Mouse (Mus musculus) liver, embryonic 14.5 days (tissue): ENCODE measurements around the gene Acsm1. TPM values are rescaled to one million over a fixed set of nuclear protein-coding genes. Genes with fewer than 3 reads are reported as not detected.

Experiments
- ATAC-seq: fragments of 200-750 bp; cut with Nextera tagmentation; 2 replicates; pipeline ENCODE4 v1.8.0; 2017; ENCODE audit warnings: moderate number of reproducible peaks, mild to moderate bottlenecking, moderate library complexity; ENCODE audit not compliant: insufficient read depth
- DNase-seq, 3 experiments: peaks; one replicate each; pipeline ENCODE4 v3.0.0-alpha.2; 2012 to 2013; ENCODE audit warnings: low read depth in 3 of 3, low spot score in 3 of 3
- H3K27ac ChIP-seq: fragments of 300-500 bp; sonication (generic); 2 replicates; pipeline ENCODE4 v1.5.1; 2014; ENCODE audit warnings: moderate library complexity, mild to moderate bottlenecking, control low read depth, inconsistent platforms
- H3K27me3 ChIP-seq: fragments of 300-500 bp; sonication (generic); 2 replicates; pipeline ENCODE4 v1.6.1; 2014; ENCODE audit warnings: mild to moderate bottlenecking, low read length, moderate library complexity; ENCODE audit not compliant: control insufficient read depth, insufficient read depth
- H3K36me3 ChIP-seq: fragments of 300-500 bp; sonication (generic); replicated peaks from 2 replicates; pipeline ENCODE4 v1.6.1; 2014; ENCODE audit warnings: low read depth; ENCODE audit not compliant: control insufficient read depth, insufficient read depth
- H3K4me1 ChIP-seq, 2 experiments: fragments of 200-500 bp in 1 of 2; fragments of 300-500 bp in 1 of 2; sonication (generic) in 1 of 2; replicated peaks; 2 replicates each; pipeline ENCODE4 v1.6.1; 2012 to 2014; ENCODE audit warnings: antibody characterized with exemption in 1 of 2, inconsistent platforms in 1 of 2, low read length in 1 of 2; ENCODE audit not compliant: control insufficient read depth in 2 of 2, insufficient read depth in 2 of 2
- H3K4me2 ChIP-seq: fragments of 300-500 bp; sonication (generic); 2 replicates; pipeline ENCODE4 v1.6.1; 2014; ENCODE audit warnings: low read depth, mild to moderate bottlenecking, control low read depth, moderate library complexity
- H3K4me3 ChIP-seq, 2 experiments: fragments of 200-500 bp in 1 of 2; fragments of 300-500 bp in 1 of 2; sonication (generic) in 1 of 2; 2 replicates each; pipeline ENCODE4 v1.5.1; 2012 to 2014; ENCODE audit warnings: low read depth in 2 of 2, low read length in 2 of 2, mild to moderate bottlenecking in 2 of 2, control low read depth in 1 of 2, inconsistent platforms in 1 of 2, moderate library complexity in 1 of 2; ENCODE audit not compliant: insufficient read depth in 1 of 2
- H3K9ac ChIP-seq: fragments of 300-500 bp; sonication (generic); replicated peaks from 2 replicates; pipeline ENCODE4 v1.6.1; 2014; ENCODE audit warnings: mild to moderate bottlenecking, control low read depth, moderate library complexity
- H3K9me3 ChIP-seq: fragments of 300-500 bp; sonication (generic); 2 replicates; pipeline ENCODE4 v1.6.1; 2016; ENCODE audit warnings: low read length, mixed read lengths; ENCODE audit not compliant: control insufficient read depth
- CTCF ChIP-seq: IDR thresholded peaks from 2 replicates; pipeline ENCODE4 v1.5.1; 2016; ENCODE audit warnings: antibody characterized with exemption, low read depth, control low read depth
- EP300 ChIP-seq: IDR thresholded peaks from 2 replicates; pipeline ENCODE4 v1.6.1; 2016; ENCODE audit warnings: antibody characterized with exemption, low read depth
- WGBS: fragments of 180-500 bp; shearing (Covaris S2); extraction: QIAGEN DNeasy Blood & Tissue Kit; methylation state at CpG from one replicate; pipeline ENCODE4 v1.1.7; 2014; ENCODE audit not compliant: insufficient replicate concordance; 5-methylcytosine and 5-hydroxymethylcytosine counted together
- polyA plus RNA-seq, 2 experiments: library from polyadenylated mRNA; depleted of rRNA in 1 of 2; stranded (reverse) in 1 of 2; unstranded in 1 of 2; fragments of >200 nt; fragmentation: Nextera tagmentation in 1 of 2; extraction: Ambion mirVana in 1 of 2; gene quantifications; 2 replicates each; pipeline versions ENCODE4 v1.2.1 to v1.2.3; 2012 to 2014

Acsm1 gene
- polyA plus RNA-seq, 2 experiments, result 1.5 to 2.5 TPM

DNA sequence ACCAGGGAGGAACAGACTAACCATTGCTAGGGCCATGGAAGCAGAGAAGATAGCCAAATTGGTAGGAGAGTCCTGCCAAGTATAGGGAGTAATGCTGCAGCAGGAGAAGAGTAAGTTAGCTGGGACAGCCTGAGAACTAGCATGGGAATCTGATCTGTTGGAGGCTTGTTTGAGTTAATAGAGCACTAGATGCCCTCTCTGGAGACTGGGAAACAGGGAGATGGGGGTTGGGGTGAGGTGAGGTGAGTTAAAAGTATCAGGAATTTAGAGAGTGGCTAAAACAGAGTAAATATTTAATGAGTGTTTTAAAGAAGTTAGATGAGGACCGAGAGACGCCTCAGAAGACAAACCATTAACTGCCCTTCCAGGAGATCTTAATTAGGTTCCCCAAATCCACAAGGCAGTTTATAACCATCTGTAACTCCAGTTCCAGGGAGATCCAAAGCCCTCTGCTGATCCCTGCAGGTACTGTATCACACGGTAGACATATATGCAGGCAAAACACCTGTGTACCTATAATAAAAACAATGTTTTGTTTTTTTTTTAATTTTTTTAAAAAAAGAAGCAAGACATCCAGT, 12.2 kb upstream of the Acsm1 start:
- no peaks in the 10 kb centered on the region for H3K27me3 ChIP-seq
- H3K9ac ChIP-seq, result no peak overlapping the region
- H3K4me1 ChIP-seq, result no peaks in the 10 kb centered on the region
- DNase-seq (no peak), ATAC-seq (no peak)
- no peak overlapping the region for H3K4me2 ChIP-seq
- no peaks in the 10 kb centered on the region for H3K36me3 ChIP-seq
- no peaks in the 10 kb centered on the region for H3K9me3 ChIP-seq
- WGBS, result 55% methylated on average over 3 of the region's 3 CpGs
- no peak for TF ChIP-seq CTCF
- TF ChIP-seq EP300, result no peak
- H3K4me3 ChIP-seq, result no peak overlapping the region
- no peak overlapping the region for H3K27ac ChIP-seq

- Histone ChIP-seq H3K4me1 (no peaks in the 10 kb centered on the region), H3K4me3 (no peak overlapping the region), H3K4me2 (no peak overlapping the region), H3K36me3 (no peaks in the 10 kb centered on the region), H3K27me3 (no peaks in the 10 kb centered on the region), H3K27ac (no peak overlapping the region), H3K9ac (no peak overlapping the region), H3K9me3 (no peaks in the 10 kb centered on the region)
- WGBS, result 29% methylated on average over 1 of the region's 1 CpGs
- no peak for TF ChIP-seq EP300
- TF ChIP-seq CTCF, result no peak
- ATAC-seq (no peak), DNase-seq (no peak)
Observed at GRCm38 (mm10) chr7:119595306-119595705, 11.5 kb upstream of the Acsm1 start.

- TF ChIP-seq EP300 (no peak), CTCF (no peak)
- H3K4me1 ChIP-seq, result no peaks in the 10 kb centered on the region
- H3K4me3 ChIP-seq, result no peak overlapping the region
- no peaks in the 10 kb centered on the region for H3K9me3 ChIP-seq
- 33% methylated on average over 2 of the region's 2 CpGs for WGBS
- H3K27me3 ChIP-seq, result no peaks in the 10 kb centered on the region
- no peak overlapping the region for H3K4me2 ChIP-seq
- no peaks in the 10 kb centered on the region for H3K36me3 ChIP-seq
- DNase-seq (no peak), ATAC-seq (no peak)
- no peak overlapping the region for H3K27ac ChIP-seq
- H3K9ac ChIP-seq, result no peak overlapping the region
Observed at GRCm38 (mm10) chr7:119596536-119596935, 10.3 kb upstream of the Acsm1 start.

- Histone ChIP-seq H3K4me1 (no peaks in the 10 kb centered on the region), H3K27ac (no peak overlapping the region), H3K4me2 (no peak overlapping the region), H3K36me3 (no peaks in the 10 kb centered on the region), H3K4me3 (no peak overlapping the region), H3K9ac (no peak overlapping the region), H3K9me3 (no peaks in the 10 kb centered on the region), H3K27me3 (no peaks in the 10 kb centered on the region)
- DNase-seq (no peak), ATAC-seq (no peak)
- TF ChIP-seq CTCF (no peak), EP300 (no peak)
- WGBS, result 57% methylated on average over 2 of the region's 2 CpGs
Observed at GRCm38 (mm10) chr7:119601195-119601953, 5.5 kb upstream of the Acsm1 start.

- no peak overlapping the region for H3K27ac ChIP-seq
- ATAC-seq (no peak), DNase-seq (no peak)
- H3K27me3 ChIP-seq, result no peaks in the 10 kb centered on the region
- H3K4me2 ChIP-seq, result no peak overlapping the region
- no peaks in the 10 kb centered on the region for H3K4me1 ChIP-seq
- TF ChIP-seq CTCF (no peak), EP300 (no peak)
- no peaks in the 10 kb centered on the region for H3K9me3 ChIP-seq
- 23% methylated on average over 1 of the region's 1 CpGs for WGBS
- no peak overlapping the region for H3K9ac ChIP-seq
- H3K4me3 ChIP-seq, result no peak overlapping the region
- H3K36me3 ChIP-seq, result no peaks in the 10 kb centered on the region
Observed at GRCm38 (mm10) chr7:119601954-119602317, 4.9 kb upstream of the Acsm1 start.
